Mouse (Mus musculus) bone marrow macrophage, adult 2 months (primary cell): ENCODE results near the gene Batf2.

Experiments
- CTCF ChIP-seq: IDR thresholded peaks from 2 replicates; pipeline ENCODE4 v1.5.1; 2012; ENCODE audit warnings: low read depth, mild to moderate bottlenecking, low read length, moderate library complexity
- POLR2A ChIP-seq: IDR thresholded peaks from 2 replicates; pipeline ENCODE4 v1.6.1; 2012; ENCODE audit warnings: mild to moderate bottlenecking, low read depth, low read length, borderline replicate concordance

DNA sequence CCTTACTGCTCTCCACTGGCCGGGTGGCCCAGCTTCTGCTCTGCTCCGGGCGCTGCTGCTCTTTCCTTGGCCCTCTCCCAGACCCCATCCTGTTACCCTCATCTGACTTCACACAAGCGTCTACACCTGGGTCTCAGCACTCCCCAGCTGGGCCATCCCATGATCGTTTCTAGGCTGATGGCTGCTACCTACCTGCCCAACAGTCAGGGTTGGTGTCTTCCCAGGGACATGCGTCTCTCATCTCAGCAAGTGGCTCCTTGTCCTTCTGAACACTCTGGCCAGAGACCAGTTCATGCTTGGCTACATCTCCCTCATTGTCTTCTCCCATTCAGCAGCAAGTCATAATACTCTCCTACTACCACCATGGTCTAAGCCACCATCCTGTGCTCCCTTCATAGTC, 1.1 kb upstream of the Batf2 start:
- TF ChIP-seq CTCF (no peak), POLR2A (no peak)
